Mouse (Mus musculus) cerebellum, adult 2 months (tissue): ENCODE measurements around the gene Gm20708.

Experiments
- CTCF ChIP-seq: fragments of 200-500 bp; IDR thresholded peaks from 2 replicates; pipeline ENCODE4 v1.5.1; 2011; ENCODE audit warnings: low read depth, mild to moderate bottlenecking, control low read depth, low read length, moderate library complexity, borderline replicate concordance; ENCODE audit not compliant: insufficient read depth
- POLR2A ChIP-seq: fragments of 200-500 bp; IDR thresholded peaks from 2 replicates; pipeline ENCODE4 v1.6.1; 2011; ENCODE audit warnings: low read length, control low read depth, borderline replicate concordance; ENCODE audit not compliant: insufficient read depth

DNA sequence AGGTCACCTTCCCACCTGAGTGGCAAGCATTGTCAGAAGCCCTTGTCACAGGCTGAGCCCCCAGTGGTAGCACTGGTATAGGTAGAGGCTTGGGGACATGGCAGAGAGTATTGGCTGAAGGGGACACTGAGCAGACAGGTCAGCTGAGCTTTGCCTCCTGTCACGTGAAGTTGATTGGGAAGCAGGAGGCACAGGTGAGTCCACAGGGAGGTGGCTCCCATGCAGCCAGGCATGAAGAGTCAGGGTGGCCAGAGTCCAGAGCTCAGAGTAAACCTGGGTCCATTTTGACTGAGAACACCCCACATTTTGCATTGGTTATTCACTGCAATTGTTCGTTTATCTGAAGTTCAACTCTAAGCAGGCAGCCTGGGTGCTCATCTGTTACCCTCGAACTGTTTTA lies 43.4 kb downstream of the Gm20708 start:
- TF ChIP-seq POLR2A, result no peak
- TF ChIP-seq CTCF, result no peak
